Mouse (Mus musculus): Measurements from ENCODE around the gene Osgin1. TPM values are rescaled to one million over a fixed set of nuclear protein-coding genes. Genes with fewer than 3 reads are reported as not detected.

The Osgin1 gene
- polyA plus RNA-seq, 1 experiment = not detected

DNA sequence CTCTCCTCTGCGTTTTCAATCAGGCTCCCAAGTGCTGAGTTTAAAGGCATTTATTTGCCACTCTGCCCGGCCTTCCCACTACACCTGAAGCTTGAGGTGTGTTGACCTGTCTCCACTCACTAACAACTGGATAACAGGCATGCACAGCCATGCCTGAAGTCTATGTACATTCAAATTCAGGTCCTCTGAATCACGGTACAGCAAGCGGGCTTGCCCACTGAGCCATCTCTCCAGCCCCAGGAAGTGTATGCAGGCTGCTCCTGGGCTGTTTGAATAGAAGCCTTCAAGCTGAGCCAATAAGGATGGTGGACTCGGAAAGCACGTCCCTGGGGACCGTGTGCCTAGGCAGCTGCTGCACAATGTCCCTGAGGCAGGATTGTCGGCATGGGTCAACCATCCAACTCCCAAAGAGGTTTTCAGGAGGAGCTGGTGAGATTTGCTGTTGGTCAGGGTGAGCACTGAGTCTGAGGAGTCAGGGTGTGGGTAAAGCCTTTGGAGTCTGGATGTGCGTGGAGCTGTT lies 12.3 kb upstream of the Osgin1 start:
- Histone ChIP-seq H3K36me3 (ENCODE audit: control insufficient read depth, insufficient read depth, low read length, poor library complexity, severe bottlenecking) (no peaks in the 10 kb centered on the region), H3K9ac (ENCODE audit: low read depth, poor library complexity, severe bottlenecking) (no peak overlapping the region), H3K27me3 (ENCODE audit: control insufficient read depth, insufficient read depth, low read length, poor library complexity, severe bottlenecking) (no peaks in the 10 kb centered on the region), H3K27ac (ENCODE audit: insufficient read depth, low read length) (no peak overlapping the region), H3K4me3 (ENCODE audit: low read depth, low read length) (no peak overlapping the region), H3K9me3 (replicated peaks; ENCODE audit: control insufficient read depth, insufficient read depth, low read length, poor library complexity, severe bottlenecking) (no peaks in the 10 kb centered on the region), H3K4me1 (ENCODE audit: control insufficient read depth, insufficient read depth, low read length) (no peaks in the 10 kb centered on the region)
- TF ChIP-seq CTCF (IDR thresholded peaks at IDR 0.05; ENCODE audit: low read depth, low read length) (no peak), POLR2A (IDR thresholded peaks at IDR 0.05; ENCODE audit: insufficient read depth, low read length) (no peak), EP300 (IDR thresholded peaks at IDR 0.05; ENCODE audit: insufficient read depth, low read depth, low read length) (no peak)

DNA sequence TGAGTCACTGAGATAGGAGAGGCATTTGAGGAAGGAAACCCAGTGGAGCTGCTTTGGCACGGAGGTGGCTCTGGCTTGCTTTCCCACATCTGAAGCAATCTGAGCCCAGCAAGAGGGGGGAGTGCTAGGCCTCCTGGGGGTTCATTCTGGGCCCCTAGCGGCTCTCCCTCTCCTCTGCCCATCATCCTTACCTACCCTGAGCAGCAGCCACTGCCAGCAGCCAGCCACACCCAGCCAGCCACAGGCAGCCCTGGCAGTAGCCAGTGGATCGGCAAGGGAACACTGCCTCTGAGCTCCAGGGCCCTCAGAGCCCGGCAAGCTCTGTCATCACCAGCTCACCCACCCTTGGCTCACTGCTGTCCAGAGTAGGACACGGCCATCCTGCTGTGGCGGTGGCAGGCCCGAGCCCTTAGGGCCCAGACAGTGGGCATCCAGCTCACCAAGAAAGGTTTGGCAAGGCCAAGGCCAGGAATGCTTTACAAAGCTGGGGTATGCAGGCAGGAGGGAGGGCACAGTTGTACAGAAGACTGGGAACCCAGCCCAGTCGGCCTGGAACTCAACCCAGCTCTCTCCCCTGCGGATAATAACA lies 11.7 kb upstream of the Osgin1 start:
- H3K9ac ChIP-seq (ENCODE audit: low read depth, poor library complexity, severe bottlenecking) = no peak overlapping the region

DNA sequence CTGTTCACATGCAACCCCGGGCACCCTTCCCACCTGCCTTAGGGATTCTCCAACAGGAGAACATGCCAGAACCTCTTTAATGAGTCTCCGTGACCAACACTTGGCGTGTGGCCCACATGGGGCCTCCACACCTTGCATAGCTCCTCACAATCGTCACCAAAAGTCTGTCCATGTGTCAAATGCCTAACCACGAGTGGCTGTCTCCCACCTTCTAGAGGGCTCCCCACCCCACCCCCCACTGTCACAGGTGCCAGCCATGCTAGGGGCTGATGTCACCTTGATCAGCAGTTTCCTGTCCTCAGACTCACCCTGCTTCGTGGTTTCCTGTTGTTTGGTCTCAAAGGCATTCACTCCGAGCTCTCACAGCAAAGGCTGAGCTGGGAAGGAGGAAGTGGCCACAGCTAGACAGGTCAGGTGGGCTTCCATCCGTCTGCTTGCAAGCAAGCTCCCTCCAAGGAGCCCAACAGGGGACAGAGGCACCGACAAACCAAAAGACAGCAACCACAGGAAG lies 10.2 kb upstream of the Osgin1 start:
- H3K27me3 ChIP-seq (ENCODE audit: control insufficient read depth, insufficient read depth, low read length, poor library complexity, severe bottlenecking) = no peaks in the 10 kb centered on the region
- TF ChIP-seq EP300 (IDR thresholded peaks at IDR 0.05; ENCODE audit: insufficient read depth, low read depth, low read length) (no peak), CTCF (IDR thresholded peaks at IDR 0.05; ENCODE audit: low read depth, low read length) (no peak), POLR2A (IDR thresholded peaks at IDR 0.05; ENCODE audit: insufficient read depth, low read length) (no peak)
- no peaks in the 10 kb centered on the region for H3K9me3 ChIP-seq (replicated peaks; ENCODE audit: control insufficient read depth, insufficient read depth, low read length, poor library complexity, severe bottlenecking)
- no peaks in the 10 kb centered on the region for H3K4me1 ChIP-seq (ENCODE audit: control insufficient read depth, insufficient read depth, low read length)
- no peak overlapping the region for H3K9ac ChIP-seq (ENCODE audit: low read depth, poor library complexity, severe bottlenecking)
- H3K27ac ChIP-seq (ENCODE audit: insufficient read depth, low read length) = no peak overlapping the region
- no peak overlapping the region for H3K4me3 ChIP-seq (ENCODE audit: low read depth, low read length)
- no peaks in the 10 kb centered on the region for H3K36me3 ChIP-seq (ENCODE audit: control insufficient read depth, insufficient read depth, low read length, poor library complexity, severe bottlenecking)

More for the DNA sequence above, 11.7 kb upstream of the Osgin1 start:
- Histone ChIP-seq H3K9me3 (replicated peaks; ENCODE audit: control insufficient read depth, insufficient read depth, low read length, poor library complexity, severe bottlenecking) (no peaks in the 10 kb centered on the region), H3K4me3 (ENCODE audit: low read depth, low read length) (no peak overlapping the region), H3K27me3 (ENCODE audit: control insufficient read depth, insufficient read depth, low read length, poor library complexity, severe bottlenecking) (no peaks in the 10 kb centered on the region), H3K36me3 (ENCODE audit: control insufficient read depth, insufficient read depth, low read length, poor library complexity, severe bottlenecking) (no peaks in the 10 kb centered on the region), H3K4me1 (ENCODE audit: control insufficient read depth, insufficient read depth, low read length) (no peaks in the 10 kb centered on the region), H3K27ac (ENCODE audit: insufficient read depth, low read length) (no peak overlapping the region)
- TF ChIP-seq CTCF (IDR thresholded peaks at IDR 0.05; ENCODE audit: low read depth, low read length) = no peak
- TF ChIP-seq EP300 (IDR thresholded peaks at IDR 0.05; ENCODE audit: insufficient read depth, low read depth, low read length) = no peak

DNA sequence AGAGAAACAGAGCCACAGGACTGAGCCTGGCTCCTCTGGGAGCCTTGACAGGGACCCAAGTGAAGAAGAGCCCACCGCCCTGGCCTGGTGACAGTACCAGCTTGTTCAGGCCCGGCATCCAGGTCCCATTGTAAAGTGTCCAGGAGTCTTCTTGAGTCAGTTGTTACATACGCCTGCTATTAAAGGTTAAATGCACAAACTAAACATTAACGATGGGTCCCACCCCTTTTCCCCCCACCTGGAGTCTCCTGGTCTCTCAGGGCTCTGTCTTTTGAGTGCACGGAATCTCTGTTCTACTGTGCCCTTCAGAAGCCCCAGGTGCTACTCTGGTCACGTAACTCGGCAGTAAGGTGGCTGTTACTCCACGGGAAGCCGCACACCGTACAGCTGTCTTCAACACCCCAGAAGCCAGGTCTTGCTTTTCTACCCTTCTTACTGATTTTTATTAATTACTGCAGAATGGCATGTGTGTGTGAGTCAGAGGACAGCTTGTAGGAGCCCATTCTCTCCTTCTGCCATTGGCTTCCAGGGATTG lies 9.7 kb upstream of the Osgin1 start:
- no peaks in the 10 kb centered on the region for H3K27me3 ChIP-seq (ENCODE audit: control insufficient read depth, insufficient read depth, low read length, poor library complexity, severe bottlenecking)
- H3K4me3 ChIP-seq (ENCODE audit: low read depth, low read length) = no peak overlapping the region
- no peaks in the 10 kb centered on the region for H3K36me3 ChIP-seq (ENCODE audit: control insufficient read depth, insufficient read depth, low read length, poor library complexity, severe bottlenecking)
- no peak for TF ChIP-seq EP300 (IDR thresholded peaks at IDR 0.05; ENCODE audit: insufficient read depth, low read depth, low read length)
- no peak for TF ChIP-seq POLR2A (IDR thresholded peaks at IDR 0.05; ENCODE audit: insufficient read depth, low read length)
- TF ChIP-seq CTCF (IDR thresholded peaks at IDR 0.05; ENCODE audit: low read depth, low read length) = no peak
- H3K9ac ChIP-seq (ENCODE audit: low read depth, poor library complexity, severe bottlenecking) = no peak overlapping the region
- H3K27ac ChIP-seq (ENCODE audit: insufficient read depth, low read length) = no peak overlapping the region
- no peaks in the 10 kb centered on the region for H3K9me3 ChIP-seq (replicated peaks; ENCODE audit: control insufficient read depth, insufficient read depth, low read length, poor library complexity, severe bottlenecking)
- no peaks in the 10 kb centered on the region for H3K4me1 ChIP-seq (ENCODE audit: control insufficient read depth, insufficient read depth, low read length)

DNA sequence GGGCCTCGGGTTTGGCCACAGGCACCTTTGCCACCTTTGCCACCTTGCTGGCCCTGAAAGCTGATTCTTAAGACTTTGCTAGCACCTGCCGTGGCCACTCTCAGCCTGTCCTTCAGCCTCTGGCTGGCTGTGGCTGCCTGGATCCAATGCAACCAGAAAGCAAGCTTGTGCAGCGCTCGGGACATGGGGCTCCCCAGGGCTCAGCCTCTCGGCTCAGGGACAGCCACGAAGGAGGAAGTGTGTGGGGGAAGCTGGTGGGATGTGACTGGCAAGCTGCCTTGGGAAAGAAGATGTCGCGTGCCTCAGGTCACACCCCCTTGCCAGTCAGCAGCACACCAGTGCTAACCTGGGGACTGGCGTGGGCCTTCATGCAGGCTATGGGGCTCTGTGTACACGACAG lies 9.2 kb upstream of the Osgin1 start:
- TF ChIP-seq EP300 (IDR thresholded peaks at IDR 0.05; ENCODE audit: insufficient read depth, low read depth, low read length) (no peak), CTCF (IDR thresholded peaks at IDR 0.05; ENCODE audit: low read depth, low read length) (no peak), POLR2A (IDR thresholded peaks at IDR 0.05; ENCODE audit: insufficient read depth, low read length) (no peak)
- Histone ChIP-seq H3K9ac (ENCODE audit: low read depth, poor library complexity, severe bottlenecking) (no peak overlapping the region), H3K27me3 (ENCODE audit: control insufficient read depth, insufficient read depth, low read length, poor library complexity, severe bottlenecking) (no peaks in the 10 kb centered on the region), H3K4me3 (ENCODE audit: low read depth, low read length) (no peak overlapping the region), H3K27ac (ENCODE audit: insufficient read depth, low read length) (no peak overlapping the region), H3K4me1 (ENCODE audit: control insufficient read depth, insufficient read depth, low read length) (no peaks in the 10 kb centered on the region), H3K9me3 (replicated peaks; ENCODE audit: control insufficient read depth, insufficient read depth, low read length, poor library complexity, severe bottlenecking) (no peaks in the 10 kb centered on the region), H3K36me3 (ENCODE audit: control insufficient read depth, insufficient read depth, low read length, poor library complexity, severe bottlenecking) (no peaks in the 10 kb centered on the region)

DNA sequence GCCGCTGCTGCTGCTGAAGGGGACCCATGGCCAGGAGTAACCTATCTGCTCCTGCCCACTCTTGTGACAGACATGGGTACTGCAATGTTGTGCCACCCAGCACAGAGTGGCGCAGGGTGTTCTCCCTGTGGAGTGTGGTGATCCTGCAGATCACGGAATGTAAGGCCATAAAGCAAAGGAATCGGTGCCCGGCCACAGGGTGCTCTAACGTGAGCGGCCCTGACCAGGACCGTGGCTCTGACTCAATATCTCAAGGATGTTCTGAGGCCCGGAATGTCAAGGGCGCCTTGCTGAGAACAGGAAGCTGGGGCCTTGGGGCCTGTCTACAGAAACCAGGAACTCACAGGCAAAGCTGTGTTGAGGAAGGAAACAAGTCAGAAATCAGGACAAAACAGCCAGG lies 8.4 kb upstream of the Osgin1 start:
- no peak overlapping the region for H3K27ac ChIP-seq (ENCODE audit: insufficient read depth, low read length)
- H3K9me3 ChIP-seq (replicated peaks; ENCODE audit: control insufficient read depth, insufficient read depth, low read length, poor library complexity, severe bottlenecking) = no peaks in the 10 kb centered on the region
- no peaks in the 10 kb centered on the region for H3K36me3 ChIP-seq (ENCODE audit: control insufficient read depth, insufficient read depth, low read length, poor library complexity, severe bottlenecking)
- no peak overlapping the region for H3K4me3 ChIP-seq (ENCODE audit: low read depth, low read length)
- H3K27me3 ChIP-seq (ENCODE audit: control insufficient read depth, insufficient read depth, low read length, poor library complexity, severe bottlenecking) = no peaks in the 10 kb centered on the region
- TF ChIP-seq EP300 (IDR thresholded peaks at IDR 0.05; ENCODE audit: insufficient read depth, low read depth, low read length) (no peak), POLR2A (IDR thresholded peaks at IDR 0.05; ENCODE audit: insufficient read depth, low read length) (no peak)
- no peaks in the 10 kb centered on the region for H3K4me1 ChIP-seq (ENCODE audit: control insufficient read depth, insufficient read depth, low read length)
- no peak overlapping the region for H3K9ac ChIP-seq (ENCODE audit: low read depth, poor library complexity, severe bottlenecking)
